Mouse (Mus musculus): ENCODE results near the gene Fli1. TPM values are rescaled to one million over a fixed set of nuclear protein-coding genes. Genes with fewer than 3 reads are reported as not detected.

Fli1 gene
- total RNA-seq, 2 experiments from 2014 or later = 4.6 to 5.3 TPM

Other genes starting within 250 kb of the Fli1 start
- under 1 TPM; 0.17 to 0.31 TPM for gene Kcnj5, start 198.5 kb downstream of the Fli1 start, total RNA-seq (2021)
- not detected for gene Kcnj1, start 170.4 kb downstream of the Fli1 start, total RNA-seq (2021)
- 10 to 100 TPM; 10.4 to 12.1 TPM for gene Ets1, start 93.4 kb upstream of the Fli1 start, total RNA-seq (2021)

All from layer of hippocampus, postnatal 25 days (tissue).